16 mouse cellular contexts compared by ENCODE assay signal in genomic region chr4:129244802-129245201, GRCm38 (mm10). TPM values are rescaled to one million over a fixed set of nuclear protein-coding genes. Genes with fewer than 3 reads are reported as not detected.
DNase-seq lines count a peak whose midpoint lies in the region; ATAC-seq and TF ChIP-seq lines count a peak whose summit lies in the region.
"Had no signal": no experiment of that assay in that cellular context is flagged by ENCODE, and none has a peak within 500 bp of the region (broad histone marks: within the 10 kb centered on the region; RNA-seq: fewer than 3 reads in every experiment).

No protein-coding gene starts in this region.

- TF ChIP-seq CTCF in liver, postnatal 0 days (IDR thresholded peaks at IDR 0.05; ENCODE audit: low read depth), result no peak

- H3K27me3 ChIP-seq in liver, embryonic 15.5 days, result peaks cover 76% of the 10 kb centered on the region
- peaks cover 91% of the 10 kb centered on the region for H3K27me3 ChIP-seq in liver, embryonic 12.5 days (replicated peaks)
- H3K27me3 ChIP-seq in liver, postnatal 0 days (ENCODE audit: insufficient read depth, low read length), result peaks cover 37% of the 10 kb centered on the region
- H3K27me3 ChIP-seq: Patski had no signal

- H3K4me2 ChIP-seq in liver, embryonic 15.5 days, result 0 out of 2 replicates have a peak overlapping the region, but pooled peaks have one; percentile 9
- no peak overlapping the region for H3K4me2 ChIP-seq in liver, embryonic 12.5 days
- H3K4me2 ChIP-seq in liver, postnatal 0 days (ENCODE audit: low read depth, low read length), result peak overlapping the region; percentile 14
- H3K4me2 ChIP-seq: hindbrain, embryonic 15.5 days; neural tube, embryonic 15.5 days had no signal

- peaks cover 46% of the 10 kb centered on the region for H3K4me1 ChIP-seq in liver, embryonic 15.5 days (replicated peaks)
- peaks cover 46% of the 10 kb centered on the region for H3K4me1 ChIP-seq in liver, embryonic 12.5 days
- H3K4me1 ChIP-seq in liver, postnatal 0 days (ENCODE audit: insufficient read depth), result peaks cover 12% of the 10 kb centered on the region; the same call in 1 of the 2 replicates

- TF ChIP-seq EP300 in liver, postnatal 0 days (IDR thresholded peaks at IDR 0.05; ENCODE audit: low read depth), result no peak

- no peak overlapping the region for H3K27ac ChIP-seq in liver, embryonic 15.5 days (replicated peaks)
- no peak overlapping the region for H3K27ac ChIP-seq in liver, embryonic 12.5 days
- no peak overlapping the region for H3K27ac ChIP-seq in liver, postnatal 0 days (ENCODE audit: low read depth)
- H3K27ac ChIP-seq: hindbrain, embryonic 15.5 days; neural tube, embryonic 15.5 days had no signal

- DNase-seq in liver, postnatal 0 days, result no peak
- DNase-seq in lung, postnatal 36 days, result peak; percentile 89
- DNase-seq in urinary bladder, adult 18-20 months (ENCODE audit: low spot score in 2 of 2), result no peak
- no peak for DNase-seq in gastrocnemius, postnatal 14 days
- DNase-seq in natural killer cell, adult 2 months (ENCODE audit: low spot score in 2 of 2), result no peak
- DNase-seq in spleen, postnatal 36 days (ENCODE audit: low spot score in 2 of 2), result no peak
- DNase-seq: cerebellum, adult 9-10 months; heart, adult 18-20 months; layer of hippocampus, adult 9-11 months; retina, postnatal 1 day; thymus, adult 18-20 months had no signal

- ATAC-seq in liver, embryonic 15.5 days (ENCODE audit: insufficient read depth), result no peak
- ATAC-seq in liver, embryonic 12.5 days, result no peak
- ATAC-seq in liver, postnatal 0 days, result no peak
- ATAC-seq: Patski had no signal

- no peaks in the 10 kb centered on the region for H3K9me3 ChIP-seq in liver, embryonic 15.5 days (replicated peaks)
- no peaks in the 10 kb centered on the region for H3K9me3 ChIP-seq in liver, embryonic 12.5 days (replicated peaks)
- no peaks in the 10 kb centered on the region for H3K9me3 ChIP-seq in liver, postnatal 0 days (ENCODE audit: low read length)
- H3K9me3 ChIP-seq: hindbrain, embryonic 15.5 days; neural tube, embryonic 15.5 days had no signal

- WGBS in liver, embryonic 15.5 days (ENCODE audit: insufficient replicate concordance), result 18% methylated on average over 4 of the region's 4 CpGs
- 19% methylated on average over 4 of the region's 4 CpGs for WGBS in liver, embryonic 12.5 days (ENCODE audit: insufficient replicate concordance)
- WGBS in liver, postnatal 0 days (ENCODE audit: insufficient replicate concordance), result 22% methylated on average over 4 of the region's 4 CpGs

- no peak overlapping the region for H3K9ac ChIP-seq in liver, embryonic 15.5 days
- no peak overlapping the region for H3K9ac ChIP-seq in liver, embryonic 12.5 days
- H3K9ac ChIP-seq in liver, postnatal 0 days (replicated peaks), result no peak overlapping the region
- H3K9ac ChIP-seq: hindbrain, embryonic 15.5 days; neural tube, embryonic 15.5 days had no signal

- H3K4me3 ChIP-seq in liver, embryonic 15.5 days (replicated peaks), result no peak overlapping the region
- H3K4me3 ChIP-seq in liver, embryonic 12.5 days, result no peak overlapping the region
- H3K4me3 ChIP-seq in liver, postnatal 0 days (ENCODE audit: low read depth, low read length), result no peak overlapping the region
- H3K4me3 ChIP-seq: hindbrain, embryonic 15.5 days; neural tube, embryonic 15.5 days had no signal

- H3K36me3 ChIP-seq in liver, embryonic 15.5 days (replicated peaks), result no peaks in the 10 kb centered on the region
- H3K36me3 ChIP-seq in liver, embryonic 12.5 days, result no peaks in the 10 kb centered on the region
- H3K36me3 ChIP-seq in liver, postnatal 0 days (replicated peaks; ENCODE audit: insufficient read depth, low read length), result no peaks in the 10 kb centered on the region
- H3K36me3 ChIP-seq: hindbrain, embryonic 15.5 days; neural tube, embryonic 15.5 days had no signal

- intact Hi-C loops in gastrocnemius, postnatal 14 days (cut with DNase I; ENCODE audit: low total_unique reads), result no loop called here

RNA-seq across cellular contexts. Expression of gene C77080, which starts 16.4 kb away (rescaled TPM):
- 1.1 and 1.6 TPM in 2 replicates for polyA plus RNA-seq in liver, embryonic 15.5 days (2015; fragmentation: Nextera tagmentation; extraction: Ambion mirVana)
- 0.72 and 0.92 TPM in 2 replicates for polyA plus RNA-seq in liver, embryonic 12.5 days (2016; fragmentation: Nextera tagmentation; extraction: Ambion mirVana)
- 1.4 and 1.8 TPM in 2 replicates for polyA plus RNA-seq in liver, postnatal 0 days (2015; fragmentation: Nextera tagmentation; extraction: Ambion mirVana)
- total RNA-seq in gastrocnemius, postnatal 14 days (2021), result 1 to 10 TPM; 2.3 to 2.5 TPM

RNA-seq across cellular contexts. Expression of gene Sync, which starts 42.6 kb away (rescaled TPM):
- 0.21 and 0.35 TPM in 2 replicates for polyA plus RNA-seq in liver, embryonic 15.5 days (2015; fragmentation: Nextera tagmentation; extraction: Ambion mirVana)
- polyA plus RNA-seq in liver, embryonic 12.5 days (2016; fragmentation: Nextera tagmentation; extraction: Ambion mirVana), result 0.13 and 0.24 TPM in 2 replicates
- polyA plus RNA-seq in liver, postnatal 0 days (2015; fragmentation: Nextera tagmentation; extraction: Ambion mirVana), result 0.15 TPM in 1 of 2 replicates, not detected in the other
- total RNA-seq in gastrocnemius, postnatal 14 days (2021), result 10 to 100 TPM; 50.0 to 63.6 TPM

RNA-seq across cellular contexts. Expression of gene Yars, which starts 55.2 kb away (rescaled TPM):
- 60.8 and 62.4 TPM in 2 replicates for polyA plus RNA-seq in liver, embryonic 15.5 days (2015; fragmentation: Nextera tagmentation; extraction: Ambion mirVana)
- 92.4 and 92.9 TPM in 2 replicates for polyA plus RNA-seq in liver, embryonic 12.5 days (2016; fragmentation: Nextera tagmentation; extraction: Ambion mirVana)
- polyA plus RNA-seq in liver, postnatal 0 days (2015; fragmentation: Nextera tagmentation; extraction: Ambion mirVana), result 23.0 and 25.7 TPM in 2 replicates
- 10 to 100 TPM; 38.6 to 38.9 TPM for total RNA-seq in gastrocnemius, postnatal 14 days (2021)

RNA-seq across cellular contexts. Expression of gene S100pbp, which starts 55.3 kb away (rescaled TPM):
- polyA plus RNA-seq in liver, embryonic 15.5 days (2015; fragmentation: Nextera tagmentation; extraction: Ambion mirVana), result 6.0 and 6.6 TPM in 2 replicates
- 10.9 and 12.1 TPM in 2 replicates for polyA plus RNA-seq in liver, embryonic 12.5 days (2016; fragmentation: Nextera tagmentation; extraction: Ambion mirVana)
- 3.5 and 3.6 TPM in 2 replicates for polyA plus RNA-seq in liver, postnatal 0 days (2015; fragmentation: Nextera tagmentation; extraction: Ambion mirVana)
- total RNA-seq in gastrocnemius, postnatal 14 days (2021), result 1 to 10 TPM; 5.2 to 7.1 TPM
